Mouse (Mus musculus) liver, embryonic 15.5 days (tissue): ENCODE results near the gene Ctps. TPM values are rescaled to one million over a fixed set of nuclear protein-coding genes. Genes with fewer than 3 reads are reported as not detected.

Experiments used
- ATAC-seq: fragments of 200-750 bp; cut with Nextera tagmentation; 2 replicates; pipeline ENCODE4 v1.8.0; 2017; ENCODE audit warnings: moderate number of reproducible peaks, mild to moderate bottlenecking, moderate library complexity; ENCODE audit not compliant: insufficient read depth
- H3K27ac ChIP-seq: fragments of 300-500 bp; sonication (generic); replicated peaks from 2 replicates; pipeline ENCODE4 v1.5.1; 2015; ENCODE audit warnings: mild to moderate bottlenecking, inconsistent platforms
- H3K27me3 ChIP-seq: fragments of 300-500 bp; sonication (generic); 2 replicates; pipeline ENCODE4 v1.6.1; 2015; ENCODE audit warnings: mild to moderate bottlenecking, inconsistent platforms
- H3K36me3 ChIP-seq: fragments of 300-500 bp; sonication (generic); replicated peaks from 2 replicates; pipeline ENCODE4 v1.6.1; 2015; ENCODE audit warnings: moderate library complexity, mild to moderate bottlenecking, inconsistent platforms
- H3K4me1 ChIP-seq: fragments of 300-500 bp; sonication (generic); replicated peaks from 2 replicates; pipeline ENCODE4 v1.6.1; 2015; ENCODE audit warnings: inconsistent platforms
- H3K4me2 ChIP-seq: fragments of 300-500 bp; sonication (generic); 2 replicates; pipeline ENCODE4 v1.6.1; 2015; ENCODE audit warnings: moderate library complexity, mild to moderate bottlenecking, inconsistent platforms
- H3K4me3 ChIP-seq: fragments of 300-500 bp; sonication (generic); replicated peaks from 2 replicates; pipeline ENCODE4 v1.5.1; 2015; ENCODE audit warnings: mild to moderate bottlenecking, inconsistent platforms
- H3K9ac ChIP-seq: fragments of 300-500 bp; sonication (generic); 2 replicates; pipeline ENCODE4 v1.6.1; 2015; ENCODE audit warnings: moderate library complexity, mild to moderate bottlenecking, inconsistent platforms
- H3K9me3 ChIP-seq: fragments of 300-500 bp; sonication (generic); replicated peaks from 2 replicates; pipeline ENCODE4 v1.6.1; 2016; ENCODE audit warnings: inconsistent platforms
- WGBS: fragments of 180-500 bp; shearing (Covaris S2); methylation state at CpG from one replicate; pipeline ENCODE4 v1.1.7; 2015; ENCODE audit warnings: mixed read lengths; ENCODE audit not compliant: insufficient replicate concordance; 5-methylcytosine and 5-hydroxymethylcytosine counted together
- polyA plus RNA-seq: library from polyadenylated mRNA; unstranded; fragments of >200 nt; fragmentation: Nextera tagmentation; extraction: Ambion mirVana; gene quantifications from 2 replicates; pipeline ENCODE4 v1.2.1, GENCODE M21; 2015

Ctps gene
- polyA plus RNA-seq, 1 experiment from 2014 or later, result 29.1 TPM

- H3K4me2 ChIP-seq, result no peak overlapping the region
- no peak for ATAC-seq
Measured at GRCm38 (mm10) chr4:120517335-120517734, 52.7 kb downstream of the Ctps start.

GRCm38 (mm10) chr4:120516907-120517306 is 53.2 kb downstream of the Ctps start:
- Histone ChIP-seq H3K27me3 (no peaks in the 10 kb centered on the region), H3K4me1 (no peaks in the 10 kb centered on the region), H3K4me3 (no peak overlapping the region), H3K36me3 (peaks cover 36% of the 10 kb centered on the region), H3K9ac (no peak overlapping the region), H3K9me3 (no peaks in the 10 kb centered on the region), H3K4me2 (no peak overlapping the region), H3K27ac (no peak overlapping the region)
- no peak for ATAC-seq
- WGBS, result 70% methylated on average over 7 of the region's 7 CpGs

More at GRCm38 (mm10) chr4:120517335-120517734, 52.7 kb downstream of the Ctps start:
- no peaks in the 10 kb centered on the region for H3K4me1 ChIP-seq
- no peak overlapping the region for H3K4me3 ChIP-seq
- no peak overlapping the region for H3K9ac ChIP-seq
- 66% methylated on average over 4 of the region's 4 CpGs for WGBS
- no peaks in the 10 kb centered on the region for H3K9me3 ChIP-seq
- no peaks in the 10 kb centered on the region for H3K27me3 ChIP-seq
- peaks cover 40% of the 10 kb centered on the region for H3K36me3 ChIP-seq
- H3K27ac ChIP-seq, result no peak overlapping the region

- Histone ChIP-seq H3K9ac (no peak overlapping the region), H3K36me3 (peaks cover 32% of the 10 kb centered on the region), H3K9me3 (no peaks in the 10 kb centered on the region), H3K4me1 (no peaks in the 10 kb centered on the region), H3K4me3 (no peak overlapping the region), H3K27me3 (no peaks in the 10 kb centered on the region), H3K27ac (no peak overlapping the region), H3K4me2 (no peak overlapping the region)
- ATAC-seq, result no peak
- WGBS, result 81% methylated on average over 7 of the region's 7 CpGs
Measured at GRCm38 (mm10) chr4:120516491-120516890, 53.6 kb downstream of the Ctps start.

- Histone ChIP-seq H3K27me3 (no peaks in the 10 kb centered on the region), H3K4me1 (no peaks in the 10 kb centered on the region), H3K4me2 (no peak overlapping the region), H3K9me3 (no peaks in the 10 kb centered on the region), H3K4me3 (no peak overlapping the region), H3K36me3 (peaks cover 44% of the 10 kb centered on the region), H3K27ac (no peak overlapping the region), H3K9ac (no peak overlapping the region)
- WGBS, result 84% methylated on average over 2 of the region's 2 CpGs
- no peak for ATAC-seq
Measured at GRCm38 (mm10) chr4:120514366-120514765, 55.7 kb downstream of the Ctps start.

GRCm38 (mm10) chr4:120511203-120511602 is 58.9 kb downstream of the Ctps start:
- H3K36me3 ChIP-seq, result peaks cover 36% of the 10 kb centered on the region
- H3K4me3 ChIP-seq, result no peak overlapping the region
- ATAC-seq, result no peak
- no peaks in the 10 kb centered on the region for H3K4me1 ChIP-seq
- 73% methylated on average over 4 of the region's 4 CpGs for WGBS
- H3K27ac ChIP-seq, result no peak overlapping the region
- no peak overlapping the region for H3K4me2 ChIP-seq
- no peaks in the 10 kb centered on the region for H3K9me3 ChIP-seq
- H3K27me3 ChIP-seq, result no peaks in the 10 kb centered on the region
- no peak overlapping the region for H3K9ac ChIP-seq

GRCm38 (mm10) chr4:120506955-120507354 is 63.1 kb downstream of the Ctps start:
- WGBS, result 77% methylated on average over 1 of the region's 1 CpGs
- Histone ChIP-seq H3K36me3 (peaks cover 34% of the 10 kb centered on the region), H3K9ac (no peak overlapping the region), H3K4me1 (no peaks in the 10 kb centered on the region), H3K4me3 (no peak overlapping the region), H3K27me3 (no peaks in the 10 kb centered on the region), H3K4me2 (no peak overlapping the region), H3K9me3 (no peaks in the 10 kb centered on the region), H3K27ac (no peak overlapping the region)
- no peak for ATAC-seq

Other genes with a start within 250 kb of the Ctps start
- gene Scmh1, start 165.0 kb downstream of the Ctps start, polyA plus RNA-seq, result 12.3 and 12.8 TPM in 2 replicates
- gene Slfnl1, start 38.0 kb downstream of the Ctps start, polyA plus RNA-seq, result not detected in 2 replicates
- not detected in 2 replicates for gene Gm8439, start 18.5 kb upstream of the Ctps start, polyA plus RNA-seq
- 78.5 and 82.8 TPM in 2 replicates for gene Cited4, start 96.3 kb upstream of the Ctps start, polyA plus RNA-seq
- gene Kcnq4, start 178.3 kb upstream of the Ctps start, polyA plus RNA-seq, result 0.13 TPM in 2 replicates